Mouse (Mus musculus): ENCODE measurements around the gene Trim30b. TPM values are rescaled to one million over a fixed set of nuclear protein-coding genes. Genes with fewer than 3 reads are reported as not detected.
"Not testable (repeated sequence)": the region's sequence is repeated elsewhere in the genome, so short reads cannot be mapped to it uniquely, and the experiment has no call there.

Trim30b gene
- not detected for total RNA-seq (2021)

GRCm38 (mm10) chr7:104369736-104370414 is at the start of gene Trim30b:
TSS of gene Trim30b (minus strand) at chr7:104369884.
- DNase-seq (ENCODE audit: extremely low spot score in 1 of 2, low spot score in 1 of 2) = no peak

DNA sequence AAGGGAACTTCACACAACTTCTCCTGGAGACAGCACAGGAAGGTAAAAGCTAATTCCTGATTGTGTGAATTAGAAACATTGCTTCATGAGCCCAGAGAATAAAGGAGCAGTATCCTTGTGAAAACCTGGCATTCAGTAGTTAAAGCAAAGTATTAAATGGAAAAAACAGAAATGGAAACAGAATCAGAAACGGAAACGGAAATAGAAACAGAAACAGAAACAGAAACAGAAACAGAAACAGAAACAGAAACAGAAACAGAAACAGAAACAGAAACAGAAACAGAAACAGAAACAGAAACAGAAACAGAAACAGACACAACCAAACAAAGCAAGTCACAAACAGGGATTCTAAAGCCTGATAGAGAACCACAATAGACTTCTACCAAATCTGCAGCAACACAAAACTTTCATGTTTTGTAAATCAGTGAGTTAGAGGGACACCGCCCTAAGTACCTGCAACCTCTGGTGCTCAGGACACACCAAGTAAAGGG is 34.8 kb upstream of the Trim30b start:
- no peak for DNase-seq (ENCODE audit: extremely low spot score in 1 of 2, low spot score in 1 of 2)

DNA sequence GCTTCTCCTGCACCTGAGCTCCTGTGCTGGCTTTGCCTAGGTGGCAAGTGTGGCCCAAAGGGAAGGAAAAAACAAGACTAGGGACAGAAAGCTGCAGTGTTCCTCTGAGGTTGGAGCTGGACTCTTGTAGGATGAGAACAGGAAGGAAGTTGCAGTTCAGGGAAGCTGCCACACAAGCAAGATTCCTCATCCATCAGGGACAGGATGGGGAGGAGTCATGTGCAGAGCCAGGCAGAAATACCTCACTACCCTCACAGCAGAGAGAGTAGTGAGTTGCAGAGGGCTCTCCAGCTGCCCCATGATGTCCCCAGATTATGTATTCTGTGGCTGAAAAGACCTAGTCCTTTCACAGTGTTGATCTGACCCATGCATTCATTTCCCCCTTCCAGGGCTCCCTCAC is 31.5 kb upstream of the Trim30b start:
- DNase-seq (ENCODE audit: extremely low spot score in 1 of 2, low spot score in 1 of 2) = no peak

DNA sequence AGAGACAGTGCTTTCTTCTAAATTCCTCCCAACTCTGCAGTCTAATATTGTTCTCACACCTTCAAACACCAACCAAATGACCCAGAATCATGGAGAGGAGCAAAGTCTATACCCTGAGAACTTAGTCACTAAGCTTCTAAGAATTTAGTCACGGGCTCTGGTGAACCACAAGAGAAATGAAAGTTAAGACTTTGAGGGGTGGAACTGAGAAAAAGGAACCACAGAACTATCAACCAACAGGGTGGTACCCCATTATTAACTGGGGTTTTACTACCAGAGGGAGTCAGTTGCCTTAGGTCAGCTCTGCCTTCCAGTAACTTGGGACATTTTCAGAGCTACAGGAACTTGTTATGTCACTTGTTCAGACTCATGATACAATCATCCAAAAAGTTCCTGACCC is 31.0 kb upstream of the Trim30b start, which contains the start of gene Trim30c:
Trim30c (minus strand) TSS at position 140 of the 400 bp plus-strand sequence.
- DNase-seq (ENCODE audit: extremely low spot score in 1 of 2, low spot score in 1 of 2) = no peak

DNA sequence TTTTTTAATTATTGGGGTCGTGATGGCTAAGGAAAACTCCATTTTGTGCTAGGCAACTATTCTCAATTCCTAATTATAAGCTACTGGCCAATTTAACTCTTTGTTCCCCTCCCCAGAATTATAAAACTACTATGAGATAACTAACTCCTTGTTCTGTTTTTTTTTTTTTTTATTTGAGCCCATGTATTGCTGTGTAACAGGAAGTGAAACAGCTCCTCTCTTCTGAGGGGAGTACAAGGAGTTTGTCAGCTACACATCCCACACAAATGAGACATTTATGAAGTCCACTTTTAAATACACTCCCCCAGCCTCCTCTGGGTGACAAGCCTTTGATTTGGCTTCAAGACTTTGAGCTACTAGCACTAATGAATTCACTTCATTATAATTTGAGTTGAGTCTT is 28.8 kb upstream of the Trim30b start:
- DNase-seq (ENCODE audit: extremely low spot score in 1 of 2, low spot score in 1 of 2) = no peak

- no peak for DNase-seq (ENCODE audit: extremely low spot score in 1 of 2, low spot score in 1 of 2)
Measured at GRCm38 (mm10) chr7:104366339-104366738, 3.3 kb downstream of the Trim30b start.

DNA sequence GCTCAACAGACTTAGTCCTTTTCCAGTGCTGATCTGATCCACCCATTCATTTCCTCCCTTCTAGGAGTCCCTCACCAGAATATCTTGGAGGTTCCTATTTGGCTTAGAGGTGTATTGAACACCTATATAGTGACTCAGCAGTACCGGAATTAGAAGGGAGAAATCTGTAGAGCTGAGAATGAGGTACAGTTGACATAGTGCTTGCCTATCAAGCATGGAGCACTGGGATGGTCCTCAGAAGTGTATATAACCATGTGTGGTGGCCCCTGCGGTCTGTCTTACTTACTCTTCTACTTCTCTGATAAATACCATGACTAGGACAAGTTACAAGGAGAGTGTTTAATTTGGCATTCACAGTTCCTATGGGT is 16.1 kb downstream of the Trim30b start:
- DNase-seq (ENCODE audit: extremely low spot score in 1 of 2, low spot score in 1 of 2) = no peak

- no peak for DNase-seq (ENCODE audit: extremely low spot score in 1 of 2, low spot score in 1 of 2)
Measured at GRCm38 (mm10) chr7:104352717-104353599, 16.7 kb downstream of the Trim30b start, which contains the start of gene Trim12c. TSS of gene Trim12c (minus strand) at chr7:104353362.

DNA sequence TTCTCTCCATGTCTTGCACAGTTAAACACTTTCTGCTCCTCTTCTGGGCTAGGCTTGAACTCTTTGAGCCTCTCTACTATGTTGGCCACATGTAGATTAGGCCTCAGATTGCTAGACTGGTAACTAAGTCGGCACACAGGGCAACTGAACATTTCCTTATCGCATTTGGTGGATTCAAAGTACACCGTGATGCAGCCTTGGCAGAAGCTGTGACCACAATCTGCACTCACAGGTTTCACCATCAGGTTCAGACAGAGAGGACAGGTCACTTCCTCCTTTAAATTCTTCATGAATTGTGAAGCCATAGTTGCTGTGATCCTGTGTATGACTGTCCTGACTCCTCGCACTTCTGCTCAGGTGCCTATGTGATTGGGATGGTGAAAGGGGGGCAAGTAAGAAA is 21.6 kb downstream of the Trim30b start:
- not testable (repeated sequence) for DNase-seq (ENCODE audit: extremely low spot score in 1 of 2, low spot score in 1 of 2)

- not testable (repeated sequence) for DNase-seq (ENCODE audit: extremely low spot score in 1 of 2, low spot score in 1 of 2)
Measured at GRCm38 (mm10) chr7:104340744-104341143, 28.9 kb downstream of the Trim30b start.

DNA sequence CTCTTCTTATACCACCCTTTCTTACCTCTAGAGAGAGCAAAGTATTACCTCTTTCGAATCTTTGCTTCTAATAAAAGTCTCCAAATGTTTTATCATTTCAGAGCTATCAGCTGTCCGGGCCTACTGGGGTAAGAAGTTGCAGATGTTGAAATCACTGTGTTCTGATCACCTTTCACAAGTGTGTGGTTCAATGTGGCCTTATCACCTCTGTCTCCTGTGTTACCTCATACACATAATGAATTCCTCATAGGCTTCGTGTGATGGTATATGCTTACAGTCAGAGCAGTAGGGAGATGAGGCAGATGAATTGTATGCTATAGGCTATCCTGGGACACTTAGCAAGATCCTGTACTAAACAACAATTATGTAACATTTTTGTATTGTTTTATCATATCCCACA is 34.1 kb downstream of the Trim30b start:
- not testable (repeated sequence) for DNase-seq (ENCODE audit: extremely low spot score in 1 of 2, low spot score in 1 of 2)

GRCm38 (mm10) chr7:104329171-104329570 is 40.5 kb downstream of the Trim30b start, which contains the start of gene Trim34b:
TSS of gene Trim34b (plus strand) at chr7:104329471.
- not testable (repeated sequence) for DNase-seq (ENCODE audit: extremely low spot score in 1 of 2, low spot score in 1 of 2)

DNA sequence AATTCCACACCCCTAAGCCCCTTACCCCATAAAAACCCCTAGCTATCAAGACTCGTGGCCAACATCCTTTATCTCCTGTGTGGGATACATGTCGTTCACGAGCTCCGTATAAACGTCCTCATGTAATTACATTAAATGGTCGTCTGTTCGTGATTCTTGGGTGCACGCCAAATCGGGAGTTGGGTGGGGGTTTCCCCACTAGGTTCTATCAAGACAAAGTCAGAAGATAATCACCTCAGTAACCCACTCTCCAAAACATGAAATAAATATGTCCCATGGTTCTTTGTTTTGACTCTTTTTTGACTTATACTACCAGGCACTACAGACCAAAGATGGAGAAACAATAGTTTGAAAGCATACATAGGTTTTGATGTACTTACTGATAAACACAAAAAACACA is 47.7 kb downstream of the Trim30b start:
- DNase-seq (ENCODE audit: extremely low spot score in 1 of 2, low spot score in 1 of 2) = no peak

DNA sequence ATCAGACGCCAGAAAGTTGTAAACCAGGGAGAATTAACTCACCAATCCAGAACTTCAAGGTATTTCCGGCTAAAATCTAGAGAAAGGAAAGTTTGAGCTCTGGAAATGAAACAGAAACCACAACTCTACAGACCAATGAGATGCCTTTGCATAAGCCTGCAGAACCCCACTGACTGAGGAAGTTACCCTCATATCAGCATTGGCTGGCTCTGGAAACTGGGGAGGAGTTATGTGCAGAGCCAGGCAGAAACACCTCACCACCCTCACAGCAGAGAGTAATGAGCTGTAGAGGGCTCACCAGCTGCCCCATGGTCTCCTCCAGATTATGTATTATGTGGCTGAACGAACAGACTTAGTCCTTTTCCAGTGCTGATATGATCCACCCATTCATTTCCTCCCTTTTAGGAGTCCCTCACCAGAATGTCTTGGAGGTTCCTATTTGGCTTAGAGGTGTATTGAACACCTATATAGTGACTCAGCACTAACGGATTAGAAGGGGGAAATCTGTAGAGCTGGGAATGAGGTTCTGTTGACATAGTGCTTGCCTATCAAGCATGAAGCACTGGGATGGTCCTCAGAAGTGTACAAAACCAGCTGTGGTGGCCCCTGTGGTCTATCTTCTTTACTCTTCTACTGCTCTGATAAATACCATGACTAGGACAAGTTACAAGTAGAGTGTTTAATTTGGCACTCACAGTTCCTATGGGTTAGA is 54.2 kb downstream of the Trim30b start, which contains the start of gene Trim12a:
Trim12a (minus strand) TSS at position 98 of the 712 bp plus-strand sequence.
- DNase-seq (ENCODE audit: extremely low spot score in 1 of 2, low spot score in 1 of 2) = not testable (repeated sequence)

DNA sequence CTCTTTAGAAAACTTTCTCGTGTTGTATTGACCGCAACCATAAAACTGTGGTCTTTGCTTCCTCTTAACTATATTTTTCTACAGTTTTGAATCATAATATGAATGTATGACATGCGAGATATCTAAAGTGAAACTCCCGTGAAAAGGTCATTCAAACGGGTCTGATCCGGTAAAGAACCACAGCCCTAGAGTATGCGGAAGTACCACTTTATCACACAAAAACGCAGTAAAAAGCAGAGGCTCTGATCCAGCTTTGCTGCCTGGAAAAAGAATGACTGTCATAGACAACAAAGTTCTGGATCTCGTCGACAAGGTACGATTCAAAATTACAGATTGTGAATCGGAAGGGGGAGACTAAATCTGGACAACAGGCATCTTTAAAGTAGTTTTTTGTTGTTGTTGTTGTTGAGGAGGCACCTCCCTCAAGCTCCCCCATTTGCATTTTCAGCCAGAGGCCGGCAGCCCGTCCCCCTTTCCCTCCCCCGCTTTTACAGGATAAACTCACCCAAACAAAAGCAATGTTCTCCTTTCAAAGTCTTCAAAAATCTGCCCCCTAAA is 54.8 kb downstream of the Trim30b start:
- no peak for DNase-seq (ENCODE audit: extremely low spot score in 1 of 2, low spot score in 1 of 2)

Other genes starting within 250 kb of the Trim30b start
- gene Ubqln5, start 240.1 kb downstream of the Trim30b start, total RNA-seq (2021) = not detected
- gene Olfr643, start 232.5 kb downstream of the Trim30b start, total RNA-seq (2021) = not detected
- gene Ubqln3, start 226.6 kb downstream of the Trim30b start, total RNA-seq (2021) = not detected
- not detected for gene Ubqlnl, start 219.3 kb downstream of the Trim30b start, total RNA-seq (2021)
- gene Olfm5, start 205.1 kb downstream of the Trim30b start, total RNA-seq (2021) = not detected
- gene Olfr648, start 186.5 kb downstream of the Trim30b start, total RNA-seq (2021) = under 1 TPM; 0.10 to 0.23 TPM
- not detected for gene Olfr649, start 173.9 kb downstream of the Trim30b start, total RNA-seq (2021)
- under 1 TPM; 0.30 to 0.59 TPM for gene Trim6, start 151.1 kb downstream of the Trim30b start, total RNA-seq (2021)
- under 1 TPM; 0.69 to 0.96 TPM for gene Trim34a, start 125.4 kb downstream of the Trim30b start, total RNA-seq (2021)
- under 1 TPM; 0.25 to 0.94 TPM for gene Trim5, start 81.8 kb downstream of the Trim30b start, total RNA-seq (2021)
- 1 to 10 TPM; 1.9 to 3.2 TPM for gene Trim12a, start 54.4 kb downstream of the Trim30b start, total RNA-seq (2021)
- under 1 TPM in 1 of 2 experiments, not detected in 1; 0.25 TPM for gene Trim34b, start 40.4 kb downstream of the Trim30b start, total RNA-seq (2021)
- gene Trim12c, start 16.5 kb downstream of the Trim30b start, total RNA-seq (2021) = 1 to 10 TPM; 1.2 to 2.1 TPM
- not detected for gene Trim30c, start 31.0 kb upstream of the Trim30b start, total RNA-seq (2021)
- gene Trim30a, start 95.3 kb upstream of the Trim30b start, total RNA-seq (2021) = under 1 TPM; 0.42 to 0.86 TPM
- under 1 TPM; 0.49 to 0.61 TPM for gene Trim30d, start 138.0 kb upstream of the Trim30b start, total RNA-seq (2021)
- not detected for gene Olfr651, start 180.2 kb upstream of the Trim30b start, total RNA-seq (2021)
- not detected for gene Olfr652, start 191.0 kb upstream of the Trim30b start, total RNA-seq (2021)
- not detected for gene Olfr653, start 207.4 kb upstream of the Trim30b start, total RNA-seq (2021)
- not detected for gene Olfr654, start 217.1 kb upstream of the Trim30b start, total RNA-seq (2021)
- not detected for gene Olfr655, start 231.9 kb upstream of the Trim30b start, total RNA-seq (2021)
- gene Olfr656, start 244.1 kb upstream of the Trim30b start, total RNA-seq (2021) = not detected